Mouse (Mus musculus) urinary bladder, postnatal 10 days (tissue): ENCODE results near the gene Gm28230.

Experiments
- DNase-seq: peaks from one replicate; pipeline ENCODE4 v3.0.0; 2022; ENCODE audit warnings: low spot score

Gm28230 gene

GRCm38 (mm10) chr2:74726551-74726950, at the start of gene Gm28230:
Gene Gm28230 (plus strand): TSS chr2:74726728.
- no peak for DNase-seq

- no peak for DNase-seq
Measured at GRCm38 (mm10) chr2:74677106-74677505, 49.4 kb upstream of the Gm28230 start.

- DNase-seq, result no peak
Measured at GRCm38 (mm10) chr2:74678891-74679595, 47.5 kb upstream of the Gm28230 start, which contains the start of gene Hoxd11. Gene Hoxd11 (plus strand): TSS chr2:74679557.

GRCm38 (mm10) chr2:74679596-74679971, 46.9 kb upstream of the Gm28230 start:
- no peak for DNase-seq

GRCm38 (mm10) chr2:74679980-74680379, 46.5 kb upstream of the Gm28230 start:
- no peak for DNase-seq

- DNase-seq, result no peak
Measured at GRCm38 (mm10) chr2:74680561-74681398, 45.7 kb upstream of the Gm28230 start.

- no peak for DNase-seq
Measured at GRCm38 (mm10) chr2:74681594-74682531, 44.7 kb upstream of the Gm28230 start.

GRCm38 (mm10) chr2:74682796-74683195, 43.7 kb upstream of the Gm28230 start:
- no peak for DNase-seq

- no peak for DNase-seq
Measured at GRCm38 (mm10) chr2:74683471-74683951, 43.0 kb upstream of the Gm28230 start.

- no peak for DNase-seq
Measured at GRCm38 (mm10) chr2:74684106-74684505, 42.4 kb upstream of the Gm28230 start.

GRCm38 (mm10) chr2:74685059-74685603, 41.4 kb upstream of the Gm28230 start:
- DNase-seq, result no peak

GRCm38 (mm10) chr2:74686301-74686987, 40.1 kb upstream of the Gm28230 start:
- DNase-seq, result no peak

GRCm38 (mm10) chr2:74686988-74687697, 39.4 kb upstream of the Gm28230 start:
- DNase-seq, result no peak

- DNase-seq, result no peak
Measured at GRCm38 (mm10) chr2:74687698-74688555, 38.6 kb upstream of the Gm28230 start.

GRCm38 (mm10) chr2:74688795-74689573, 37.5 kb upstream of the Gm28230 start:
- DNase-seq, result no peak

GRCm38 (mm10) chr2:74689574-74690337, 36.8 kb upstream of the Gm28230 start:
- no peak for DNase-seq

GRCm38 (mm10) chr2:74690338-74690716, 36.2 kb upstream of the Gm28230 start:
- DNase-seq, result no peak
